Mouse (Mus musculus): ENCODE data around the gene 4930556J24Rik. TPM values are rescaled to one million over a fixed set of nuclear protein-coding genes. Genes with fewer than 3 reads are reported as not detected.
"Not testable (repeated sequence)": the region's sequence is repeated elsewhere in the genome, so short reads cannot be mapped to it uniquely, and the experiment has no call there.

Gene 4930556J24Rik
- total RNA-seq (2014; rRNA removed; ENCODE audit: low replicate concordance) (not detected in 2 replicates), polyA plus RNA-seq (2015; fragmentation: Nextera tagmentation; extraction: Ambion mirVana) (not detected in 2 replicates)

GRCm38 (mm10) chr11:3976678-3977077 is at the start of gene 4930556J24Rik:
4930556J24Rik (minus strand) TSS chr11:3976778.
- H3K4me1 ChIP-seq (ENCODE audit: control insufficient read depth, insufficient read depth): no peaks in the 10 kb centered on the region
- no peak for TF ChIP-seq CTCF (IDR thresholded peaks at IDR 0.05; ENCODE audit: low read depth)
- WGBS: 94% methylated on average over 6 of the region's 6 CpGs
- peaks cover 86% of the 10 kb centered on the region for H3K36me3 ChIP-seq (replicated peaks; ENCODE audit: control insufficient read depth, insufficient read depth, low read length)
- DNase-seq (ENCODE audit: low spot score): no peak
- H3K4me3 ChIP-seq (ENCODE audit: low read depth, low read length): no peak within 1 kb of the TSS
- no peak within 1 kb of the TSS for H3K9ac ChIP-seq (replicated peaks; ENCODE audit: low read depth, low read length)
- H3K27me3 ChIP-seq (ENCODE audit: control insufficient read depth, insufficient read depth, low read length): no peaks in the 10 kb centered on the region
- no peak within 1 kb of the TSS for H3K4me2 ChIP-seq (ENCODE audit: low read depth, low read length)
- no peaks in the 10 kb centered on the region for H3K9me3 ChIP-seq (replicated peaks; ENCODE audit: control insufficient read depth, low read length)
- H3K27ac ChIP-seq (ENCODE audit: low read depth): no peak within 1 kb of the TSS
- ATAC-seq (ENCODE audit: insufficient read depth, low read depth): no peak

DNA sequence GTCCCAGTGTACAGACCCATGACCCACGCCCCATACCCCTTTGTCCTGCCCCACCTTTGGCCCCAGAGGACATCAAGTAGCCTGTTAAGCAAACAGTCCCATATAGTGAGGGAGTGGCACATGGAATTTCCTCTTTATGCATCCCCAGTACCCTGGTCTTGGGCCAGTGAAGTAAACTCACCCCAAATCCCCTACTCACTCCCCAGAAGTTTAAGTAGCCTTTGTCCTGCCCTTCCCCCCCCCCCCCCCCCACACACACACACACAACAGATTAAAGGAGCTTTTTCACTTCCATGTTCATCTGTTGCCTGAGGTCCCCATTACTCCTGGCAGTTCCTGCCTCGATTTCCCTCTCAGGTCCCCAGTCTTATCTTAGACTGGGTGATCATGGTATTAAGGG is 46.7 kb upstream of the 4930556J24Rik start:
- ATAC-seq (ENCODE audit: insufficient read depth, low read depth) (no peak), DNase-seq (ENCODE audit: low spot score) (no peak)
- H3K9me3 ChIP-seq (replicated peaks; ENCODE audit: control insufficient read depth, low read length): no peaks in the 10 kb centered on the region
- TF ChIP-seq CTCF (IDR thresholded peaks at IDR 0.05; ENCODE audit: low read depth): no peak
- no peak for TF ChIP-seq EP300 (IDR thresholded peaks at IDR 0.05; ENCODE audit: low read depth)
- WGBS: 60% methylated on average over 2 of the region's 2 CpGs
- H3K9ac ChIP-seq (replicated peaks; ENCODE audit: low read depth, low read length): no peak overlapping the region
- no peak overlapping the region for H3K4me3 ChIP-seq (ENCODE audit: low read depth, low read length)
- no peaks in the 10 kb centered on the region for H3K4me1 ChIP-seq (ENCODE audit: control insufficient read depth, insufficient read depth)
- H3K27ac ChIP-seq (ENCODE audit: low read depth): no peak overlapping the region
- no peaks in the 10 kb centered on the region for H3K36me3 ChIP-seq (replicated peaks; ENCODE audit: control insufficient read depth, insufficient read depth, low read length)
- no peak overlapping the region for H3K4me2 ChIP-seq (ENCODE audit: low read depth, low read length)
- no peaks in the 10 kb centered on the region for H3K27me3 ChIP-seq (ENCODE audit: control insufficient read depth, insufficient read depth, low read length)

DNA sequence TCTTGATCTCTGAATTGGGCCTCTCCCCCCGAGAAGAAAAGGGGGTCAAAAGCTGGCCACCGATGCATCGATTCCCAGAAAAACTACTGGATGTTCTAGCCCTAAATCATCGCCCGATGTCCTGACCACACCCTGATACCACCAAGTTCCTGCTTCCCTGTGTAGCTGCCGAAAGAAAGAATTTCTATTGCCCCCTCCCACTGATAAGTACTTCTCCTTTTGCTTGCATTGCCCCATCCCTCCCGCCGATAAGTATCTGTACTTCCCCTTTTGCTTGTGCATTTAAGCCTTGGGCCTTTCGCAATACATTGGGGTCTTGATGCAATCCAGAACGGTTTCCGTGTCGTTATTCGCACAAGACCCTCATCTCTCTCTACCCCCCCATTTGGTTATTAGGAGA is 45.5 kb upstream of the 4930556J24Rik start:
- not testable (repeated sequence) for H3K9ac ChIP-seq (replicated peaks; ENCODE audit: low read depth, low read length); H3K4me2 ChIP-seq (ENCODE audit: low read depth, low read length); ATAC-seq (ENCODE audit: insufficient read depth, low read depth); H3K36me3 ChIP-seq (replicated peaks; ENCODE audit: control insufficient read depth, insufficient read depth, low read length); DNase-seq (ENCODE audit: low spot score); H3K27me3 ChIP-seq (ENCODE audit: control insufficient read depth, insufficient read depth, low read length); H3K9me3 ChIP-seq (replicated peaks; ENCODE audit: control insufficient read depth, low read length); H3K4me3 ChIP-seq (ENCODE audit: low read depth, low read length); H3K4me1 ChIP-seq (ENCODE audit: control insufficient read depth, insufficient read depth); H3K27ac ChIP-seq (ENCODE audit: low read depth)
- 81% methylated on average over 13 of the region's 13 CpGs for WGBS

DNA sequence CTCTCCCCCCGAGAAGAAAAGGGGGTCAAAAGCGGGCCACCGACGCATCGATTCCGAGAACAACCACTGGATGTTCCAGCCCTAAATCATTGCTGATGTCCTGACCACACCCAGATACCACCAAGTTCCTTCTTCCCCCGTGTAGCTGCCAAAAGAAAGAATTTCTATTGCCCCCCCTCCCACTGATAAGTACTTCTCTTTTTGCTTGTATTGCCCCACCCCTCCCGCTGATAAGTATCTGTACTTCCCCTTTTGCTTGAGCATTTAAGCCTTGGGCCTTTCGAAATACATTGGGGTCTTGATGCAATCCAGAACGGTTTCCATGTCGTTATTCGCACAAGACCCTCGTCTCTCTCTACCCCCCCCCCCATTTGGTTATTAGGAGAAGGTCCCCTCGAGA is 39.2 kb upstream of the 4930556J24Rik start:
- H3K9me3 ChIP-seq (replicated peaks; ENCODE audit: control insufficient read depth, low read length); H3K9ac ChIP-seq (replicated peaks; ENCODE audit: low read depth, low read length); H3K4me1 ChIP-seq (ENCODE audit: control insufficient read depth, insufficient read depth); H3K36me3 ChIP-seq (replicated peaks; ENCODE audit: control insufficient read depth, insufficient read depth, low read length); H3K27ac ChIP-seq (ENCODE audit: low read depth); H3K27me3 ChIP-seq (ENCODE audit: control insufficient read depth, insufficient read depth, low read length); H3K4me2 ChIP-seq (ENCODE audit: low read depth, low read length); ATAC-seq (ENCODE audit: insufficient read depth, low read depth); H3K4me3 ChIP-seq (ENCODE audit: low read depth, low read length); DNase-seq (ENCODE audit: low spot score): not testable (repeated sequence)
- 84% methylated on average over 14 of the region's 14 CpGs for WGBS

DNA sequence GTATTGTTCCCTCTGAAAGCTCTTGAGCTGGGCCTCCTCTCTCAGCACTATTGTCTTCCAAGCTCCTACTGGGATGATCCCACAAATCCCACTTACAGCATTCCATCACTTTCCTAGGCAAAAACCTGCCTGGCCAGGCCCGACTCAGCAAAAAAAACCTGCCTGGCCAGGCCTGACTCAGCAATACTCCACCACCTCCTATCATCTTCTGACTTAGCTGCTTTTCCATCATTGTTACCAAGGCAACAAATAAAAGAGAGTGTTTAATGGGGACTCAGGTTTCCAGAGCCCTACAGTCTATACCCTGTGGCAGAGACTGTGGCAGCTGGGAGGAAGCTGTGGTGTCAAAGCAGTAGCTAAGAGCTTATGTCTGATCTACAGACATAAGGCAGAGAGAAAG is 36.0 kb upstream of the 4930556J24Rik start:
- 62% methylated on average over 1 of the region's 1 CpGs for WGBS
- ATAC-seq (ENCODE audit: insufficient read depth, low read depth) (no peak), DNase-seq (ENCODE audit: low spot score) (no peak)
- Histone ChIP-seq H3K27me3 (ENCODE audit: control insufficient read depth, insufficient read depth, low read length) (no peaks in the 10 kb centered on the region), H3K27ac (ENCODE audit: low read depth) (no peak overlapping the region), H3K4me3 (ENCODE audit: low read depth, low read length) (no peak overlapping the region), H3K4me2 (ENCODE audit: low read depth, low read length) (no peak overlapping the region), H3K36me3 (replicated peaks; ENCODE audit: control insufficient read depth, insufficient read depth, low read length) (no peaks in the 10 kb centered on the region), H3K9ac (replicated peaks; ENCODE audit: low read depth, low read length) (no peak overlapping the region), H3K9me3 (replicated peaks; ENCODE audit: control insufficient read depth, low read length) (peaks cover 7% of the 10 kb centered on the region; the same call in 1 of the 2 replicates), H3K4me1 (ENCODE audit: control insufficient read depth, insufficient read depth) (no peaks in the 10 kb centered on the region)
- TF ChIP-seq EP300 (IDR thresholded peaks at IDR 0.05; ENCODE audit: low read depth) (no peak), CTCF (IDR thresholded peaks at IDR 0.05; ENCODE audit: low read depth) (no peak)

- Histone ChIP-seq H3K4me1 (ENCODE audit: control insufficient read depth, insufficient read depth) (no peaks in the 10 kb centered on the region), H3K36me3 (replicated peaks; ENCODE audit: control insufficient read depth, insufficient read depth, low read length) (no peaks in the 10 kb centered on the region), H3K27ac (ENCODE audit: low read depth) (no peak overlapping the region), H3K9me3 (replicated peaks; ENCODE audit: control insufficient read depth, low read length) (no peaks in the 10 kb centered on the region), H3K9ac (replicated peaks; ENCODE audit: low read depth, low read length) (no peak overlapping the region), H3K4me2 (ENCODE audit: low read depth, low read length) (no peak overlapping the region), H3K27me3 (ENCODE audit: control insufficient read depth, insufficient read depth, low read length) (no peaks in the 10 kb centered on the region), H3K4me3 (ENCODE audit: low read depth, low read length) (no peak overlapping the region)
- TF ChIP-seq EP300 (IDR thresholded peaks at IDR 0.05; ENCODE audit: low read depth): no peak
- no peak; the same call in 1 of the 2 replicates for TF ChIP-seq CTCF (IDR thresholded peaks at IDR 0.05; ENCODE audit: low read depth)
- ATAC-seq (ENCODE audit: insufficient read depth, low read depth) (no peak), DNase-seq (ENCODE audit: low spot score) (no peak)
- 79% methylated on average over 3 of the region's 3 CpGs for WGBS
Observed at GRCm38 (mm10) chr11:4006462-4006861, 29.9 kb upstream of the 4930556J24Rik start.

Measured in heart, postnatal 0 days (tissue).